ENCODE assay signal across 8 mouse cellular contexts in genomic region chr16:87440184-87440686, GRCm38 (mm10). TPM values are rescaled to one million over a fixed set of nuclear protein-coding genes. Genes with fewer than 3 reads are reported as not detected.
DNase-seq lines count a peak whose midpoint lies in the region; ATAC-seq lines count a peak whose summit lies in the region.

Gene Rwdd2b (minus strand): TSS chr16:87440573.

- DNase-seq in CD4-positive, CD25-positive, alpha-beta regulatory T cell, adult 2 months (ENCODE audit: low read depth, low spot score): peak; percentile 97
- peak; percentile 50 for DNase-seq in fat pad, adult 2 months (ENCODE audit: extremely low read depth, low read depth, low spot score)
- DNase-seq in kidney, postnatal 10 days: peak; percentile 96
- DNase-seq in natural killer cell, adult 2 months (ENCODE audit: low spot score in 2 of 2): peak; percentile 84 to 90

- H3K9ac ChIP-seq in heart, embryonic 13.5 days: peak within 1 kb of the TSS; percentile 95
- peak within 1 kb of the TSS; percentile 87 for H3K9ac ChIP-seq in liver, embryonic 12.5 days
- H3K9ac ChIP-seq in stomach, embryonic 15.5 days: peak within 1 kb of the TSS; percentile 61

- no peaks in the 10 kb centered on the region for H3K27me3 ChIP-seq in heart, embryonic 13.5 days (replicated peaks)
- H3K27me3 ChIP-seq in liver, embryonic 12.5 days (replicated peaks): no peaks in the 10 kb centered on the region
- H3K27me3 ChIP-seq in stomach, embryonic 15.5 days (replicated peaks): no peaks in the 10 kb centered on the region

- peak within 1 kb of the TSS; percentile 96 for H3K4me3 ChIP-seq in brown adipose tissue, adult 24 weeks (ENCODE audit: insufficient read depth, low read depth, low read length)
- peak within 1 kb of the TSS; percentile 90 for H3K4me3 ChIP-seq in heart, embryonic 13.5 days
- peak within 1 kb of the TSS; percentile 90 for H3K4me3 ChIP-seq in liver, embryonic 12.5 days
- H3K4me3 ChIP-seq in stomach, embryonic 15.5 days (replicated peaks): peak within 1 kb of the TSS; percentile 62

- under 1% methylated on average over 38 of the region's 38 CpGs for WGBS in heart, embryonic 13.5 days
- under 1% methylated on average over 38 of the region's 38 CpGs for WGBS in liver, embryonic 12.5 days (ENCODE audit: insufficient replicate concordance)
- under 1% methylated on average over 38 of the region's 38 CpGs for WGBS in stomach, embryonic 15.5 days

- H3K9me3 ChIP-seq in heart, embryonic 13.5 days: no peaks in the 10 kb centered on the region
- no peaks in the 10 kb centered on the region for H3K9me3 ChIP-seq in liver, embryonic 12.5 days (replicated peaks)
- no peaks in the 10 kb centered on the region for H3K9me3 ChIP-seq in stomach, embryonic 15.5 days

- peak; percentile 94 for ATAC-seq in heart, embryonic 13.5 days (ENCODE audit: extremely low read depth, insufficient number of reproducible peaks, low FRiP score, low TSS enrichment)
- peak; percentile 95 for ATAC-seq in liver, embryonic 12.5 days
- ATAC-seq in stomach, embryonic 15.5 days (ENCODE audit: insufficient read depth, low FRiP score, low read depth): peak; percentile 96

- H3K27ac ChIP-seq in brown adipose tissue, adult 24 weeks (replicated peaks; ENCODE audit: low read depth, low read length): peak within 1 kb of the TSS; percentile 92
- H3K27ac ChIP-seq in heart, embryonic 13.5 days (replicated peaks): peak within 1 kb of the TSS; percentile 91
- peak within 1 kb of the TSS; percentile 87 for H3K27ac ChIP-seq in liver, embryonic 12.5 days
- H3K27ac ChIP-seq in stomach, embryonic 15.5 days: peak within 1 kb of the TSS; percentile 77

- H3K4me2 ChIP-seq in heart, embryonic 13.5 days: peak within 1 kb of the TSS; percentile 92
- H3K4me2 ChIP-seq in liver, embryonic 12.5 days: peak within 1 kb of the TSS; percentile 85
- H3K4me2 ChIP-seq in stomach, embryonic 15.5 days: peak within 1 kb of the TSS; percentile 69

- peaks cover 6% of the 10 kb centered on the region; the same call in 1 of the 2 replicates for H3K4me1 ChIP-seq in brown adipose tissue, adult 24 weeks (ENCODE audit: control insufficient read depth, insufficient read depth, insufficient read length, low read length)
- peaks cover 19% of the 10 kb centered on the region for H3K4me1 ChIP-seq in heart, embryonic 13.5 days
- peaks cover 20% of the 10 kb centered on the region for H3K4me1 ChIP-seq in liver, embryonic 12.5 days
- peaks cover 8% of the 10 kb centered on the region; the same call in 1 of the 2 replicates for H3K4me1 ChIP-seq in stomach, embryonic 15.5 days

- peaks cover 7% of the 10 kb centered on the region; the same call in 1 of the 2 replicates for H3K36me3 ChIP-seq in heart, embryonic 13.5 days
- H3K36me3 ChIP-seq in liver, embryonic 12.5 days: no peaks in the 10 kb centered on the region
- H3K36me3 ChIP-seq in stomach, embryonic 15.5 days: no peaks in the 10 kb centered on the region

RNA-seq across cellular contexts. Expression of gene Rwdd2b, which starts in this region (rescaled TPM):
- 2.6 and 3.4 TPM in 2 replicates for polyA plus RNA-seq in brown adipose tissue, adult 24 weeks (2012; ENCODE audit: insufficient read depth, insufficient read length, missing spikeins)
- 11.0 and 12.2 TPM in 2 replicates for polyA plus RNA-seq in heart, embryonic 13.5 days (2015; fragmentation: Nextera tagmentation; extraction: Ambion mirVana)
- polyA plus RNA-seq in liver, embryonic 12.5 days (2016; fragmentation: Nextera tagmentation; extraction: Ambion mirVana): 6.9 and 7.9 TPM in 2 replicates
- polyA plus RNA-seq in stomach, embryonic 15.5 days (2015; fragmentation: Nextera tagmentation; extraction: Ambion mirVana): 10.4 and 13.4 TPM in 2 replicates

Comparison
In these comparisons a context has a peak if more than half of its experiments do, and no peak if none do; other contexts are left out.
1. Peak in every context shown above with its lines: DNase-seq, ATAC-seq, H3K4me3 ChIP-seq and H3K27ac ChIP-seq.